Mouse (Mus musculus) frontal cortex, adult 2 months (tissue): ENCODE data around the gene Gm11569. TPM values are rescaled to one million over a fixed set of nuclear protein-coding genes. Genes with fewer than 3 reads are reported as not detected.
"Not testable (repeated sequence)": the region's sequence is repeated elsewhere in the genome, so short reads cannot be mapped to it uniquely, and the experiment has no call there.

ENCODE experiments used
- DNase-seq, 2 experiments: peaks; one replicate each; pipeline ENCODE4 v3.0.0; 2022; ENCODE audit warnings: low spot score in 1 of 2; ENCODE audit errors: extremely low spot score in 1 of 2
- polyA plus RNA-seq: library from polyadenylated mRNA; depleted of rRNA; stranded (reverse); fragments of >200 nt; gene quantifications from 2 replicates; pipeline ENCODE4 v1.2.3, GENCODE M21; 2012; rRNA removed

Gm11569 gene
- polyA plus RNA-seq, result not detected in 2 replicates

- DNase-seq, result not testable (repeated sequence)
Observed at GRCm38 (mm10) chr11:99798832-99799231, at the start of gene Gm11569. TSS of gene Gm11569 (minus strand) at chr11:99798932.

- DNase-seq, result no peak
Observed at GRCm38 (mm10) chr11:99846746-99847145, 48.0 kb upstream of the Gm11569 start.

- no peak for DNase-seq
Observed at GRCm38 (mm10) chr11:99842185-99842584, 43.5 kb upstream of the Gm11569 start.

- no peak for DNase-seq
Observed at GRCm38 (mm10) chr11:99837966-99838365, 39.2 kb upstream of the Gm11569 start, which contains the start of gene 2300003K06Rik. TSS of gene 2300003K06Rik (minus strand) at chr11:99838066.

- DNase-seq, result not testable (repeated sequence)
Observed at GRCm38 (mm10) chr11:99815566-99815965, 16.8 kb upstream of the Gm11569 start, which contains the start of gene Gm11564. TSS of gene Gm11564 (minus strand) at chr11:99815666.

- DNase-seq, result not testable (repeated sequence)
Observed at GRCm38 (mm10) chr11:99809792-99810191, 11.1 kb upstream of the Gm11569 start, which contains the start of gene Krtap4-13. TSS of gene Krtap4-13 (minus strand) at chr11:99809892.

- DNase-seq, result not testable (repeated sequence)
Observed at GRCm38 (mm10) chr11:99804346-99804745, 5.6 kb upstream of the Gm11569 start, which contains the start of gene Gm11554. TSS of gene Gm11554 (minus strand) at chr11:99804446.

GRCm38 (mm10) chr11:99793367-99793766 is 5.4 kb downstream of the Gm11569 start, which contains the start of gene Gm11596:
TSS of gene Gm11596 (minus strand) at chr11:99793467.
- DNase-seq, result no peak

GRCm38 (mm10) chr11:99784900-99785299 is 13.8 kb downstream of the Gm11569 start, which contains the start of gene Krtap4-9:
TSS of gene Krtap4-9 (plus strand) at chr11:99785200.
- not testable (repeated sequence) for DNase-seq

- DNase-seq, result no peak
Observed at GRCm38 (mm10) chr11:99780604-99781003, 18.1 kb downstream of the Gm11569 start, which contains the start of gene Krtap4-8. TSS of gene Krtap4-8 (minus strand) at chr11:99780704.

GRCm38 (mm10) chr11:99778401-99778800 is 20.3 kb downstream of the Gm11569 start:
- DNase-seq, result no peak

GRCm38 (mm10) chr11:99772813-99773212 is 25.9 kb downstream of the Gm11569 start, which contains the start of gene Gm11595:
TSS of gene Gm11595 (minus strand) at chr11:99772913.
- DNase-seq, result not testable (repeated sequence)

GRCm38 (mm10) chr11:99768410-99768809 is 30.3 kb downstream of the Gm11569 start:
- no peak for DNase-seq

GRCm38 (mm10) chr11:99758877-99759276 is 39.9 kb downstream of the Gm11569 start:
- DNase-seq, result no peak

Other genes starting within 250 kb of the Gm11569 start
- not detected in 2 replicates for gene Krtap3-3, start 248.1 kb downstream of the Gm11569 start, polyA plus RNA-seq
- not detected in 2 replicates for gene Krtap3-2, start 242.1 kb downstream of the Gm11569 start, polyA plus RNA-seq
- gene Gm11939, start 239.5 kb downstream of the Gm11569 start, polyA plus RNA-seq, result not detected in 2 replicates
- gene Krtap3-1, start 232.3 kb downstream of the Gm11569 start, polyA plus RNA-seq, result not detected in 2 replicates
- not detected in 2 replicates for gene Krtap1-5, start 217.9 kb downstream of the Gm11569 start, polyA plus RNA-seq
- not detected in 2 replicates for gene Krtap1-4, start 215.3 kb downstream of the Gm11569 start, polyA plus RNA-seq
- gene Krtap1-3, start 207.6 kb downstream of the Gm11569 start, polyA plus RNA-seq, result not detected in 2 replicates
- gene Krtap9-3, start 200.8 kb downstream of the Gm11569 start, polyA plus RNA-seq, result not detected in 2 replicates
- not detected in 2 replicates for gene Gm11938, start 195.6 kb downstream of the Gm11569 start, polyA plus RNA-seq
- not detected in 2 replicates for gene Gm11937, start 188.7 kb downstream of the Gm11569 start, polyA plus RNA-seq
- gene Krtap2-4, start 184.1 kb downstream of the Gm11569 start, polyA plus RNA-seq, result not detected in 2 replicates
- not detected in 2 replicates for gene Gm11562, start 178.5 kb downstream of the Gm11569 start, polyA plus RNA-seq
- gene Krtap4-1, start 170.7 kb downstream of the Gm11569 start, polyA plus RNA-seq, result not detected in 2 replicates
- not detected in 2 replicates for gene Krtap4-2, start 163.8 kb downstream of the Gm11569 start, polyA plus RNA-seq
- gene Krtap4-7, start 154.8 kb downstream of the Gm11569 start, polyA plus RNA-seq, result not detected in 2 replicates
- not detected in 2 replicates for gene Gm11555, start 148.7 kb downstream of the Gm11569 start, polyA plus RNA-seq
- not detected in 2 replicates for gene Gm11563, start 140.0 kb downstream of the Gm11569 start, polyA plus RNA-seq
- gene Krtap4-6, start 133.0 kb downstream of the Gm11569 start, polyA plus RNA-seq, result not detected in 2 replicates
- gene Gm14190, start 108.2 kb downstream of the Gm11569 start, polyA plus RNA-seq, result not detected in 2 replicates
- gene Gm14180, start 64.6 kb downstream of the Gm11569 start, polyA plus RNA-seq, result not detected in 2 replicates
- gene Gm11595, start 26.0 kb downstream of the Gm11569 start, polyA plus RNA-seq, result not detected in 2 replicates
- not detected in 2 replicates for gene Krtap4-8, start 18.2 kb downstream of the Gm11569 start, polyA plus RNA-seq
- not detected in 2 replicates for gene Krtap4-9, start 13.7 kb downstream of the Gm11569 start, polyA plus RNA-seq
- gene Gm11596, start 5.5 kb downstream of the Gm11569 start, polyA plus RNA-seq, result not detected in 2 replicates
- gene Gm11554, start 5.5 kb upstream of the Gm11569 start, polyA plus RNA-seq, result not detected in 2 replicates
- gene Krtap4-13, start 11.0 kb upstream of the Gm11569 start, polyA plus RNA-seq, result not detected in 2 replicates
- gene Gm11564, start 16.7 kb upstream of the Gm11569 start, polyA plus RNA-seq, result not detected in 2 replicates
- gene 2300003K06Rik, start 39.1 kb upstream of the Gm11569 start, polyA plus RNA-seq, result not detected in 2 replicates
- gene Krtap4-16, start 52.7 kb upstream of the Gm11569 start, polyA plus RNA-seq, result not detected in 2 replicates
- not detected in 2 replicates for gene Gm11568, start 59.0 kb upstream of the Gm11569 start, polyA plus RNA-seq
- gene Gm11559, start 65.5 kb upstream of the Gm11569 start, polyA plus RNA-seq, result not detected in 2 replicates
- gene Krtap9-1, start 74.5 kb upstream of the Gm11569 start, polyA plus RNA-seq, result not detected in 2 replicates
- not detected in 2 replicates for gene Gm11567, start 80.3 kb upstream of the Gm11569 start, polyA plus RNA-seq
- not detected in 2 replicates for gene Krtap31-1, start 109.0 kb upstream of the Gm11569 start, polyA plus RNA-seq
- not detected in 2 replicates for gene Gm11565, start 115.8 kb upstream of the Gm11569 start, polyA plus RNA-seq
- gene Krtap31-2, start 137.4 kb upstream of the Gm11569 start, polyA plus RNA-seq, result not detected in 2 replicates
- gene Krtap9-5, start 149.5 kb upstream of the Gm11569 start, polyA plus RNA-seq, result not detected in 2 replicates
- not detected in 2 replicates for gene Krtap29-1, start 180.1 kb upstream of the Gm11569 start, polyA plus RNA-seq
- gene Krtap16-1, start 187.7 kb upstream of the Gm11569 start, polyA plus RNA-seq, result 0.08 TPM in 1 of 2 replicates, not detected in the other
- not detected in 2 replicates for gene Krtap17-1, start 195.1 kb upstream of the Gm11569 start, polyA plus RNA-seq
- gene Krt33a, start 217.3 kb upstream of the Gm11569 start, polyA plus RNA-seq, result not detected in 2 replicates
- not detected in 2 replicates for gene Krt33b, start 230.9 kb upstream of the Gm11569 start, polyA plus RNA-seq
- not detected in 2 replicates for gene Krt34, start 242.6 kb upstream of the Gm11569 start, polyA plus RNA-seq